Mouse (Mus musculus) urinary bladder, postnatal 14 days (tissue): ENCODE measurements at regions not wholly inside any gene's neighbourhood (a gene's known extent, or its start where the extent isn't known, plus 50 kb on each side); places are given as distances from the start of the nearest gene placed in this dataset.

ENCODE experiments used
- DNase-seq: peaks from one replicate; pipeline ENCODE4 v3.0.0; 2021; ENCODE audit warnings: low spot score

GRCm38 (mm10) chr14:99366281-99366987 lies 67.9 kb downstream of the Klf5 start:
- peak; percentile 12 for DNase-seq

- no peak for DNase-seq
Observed at GRCm38 (mm10) chr14:99366996-99367555, 68.6 kb downstream of the Klf5 start.

GRCm38 (mm10) chr14:99369366-99369765 lies 70.9 kb downstream of the Klf5 start:
- no peak for DNase-seq

- no peak for DNase-seq
Observed at GRCm38 (mm10) chr14:99373682-99374081, 75.2 kb downstream of the Klf5 start.

GRCm38 (mm10) chr14:99375040-99375610 lies 76.6 kb downstream of the Klf5 start:
- peak; percentile 15 for DNase-seq

GRCm38 (mm10) chr14:99376652-99377502 lies 78.4 kb downstream of the Klf5 start:
- DNase-seq, result no peak

GRCm38 (mm10) chr14:99381262-99382017 lies 82.9 kb downstream of the Klf5 start:
- DNase-seq, result no peak

GRCm38 (mm10) chr14:99382051-99382450 lies 83.6 kb downstream of the Klf5 start:
- no peak for DNase-seq

GRCm38 (mm10) chr14:99383170-99383569 lies 84.7 kb downstream of the Klf5 start:
- DNase-seq, result no peak

GRCm38 (mm10) chr14:99387581-99387980 lies 89.1 kb downstream of the Klf5 start:
- no peak for DNase-seq

GRCm38 (mm10) chr14:99389306-99389705 lies 90.8 kb downstream of the Klf5 start:
- no peak for DNase-seq

- DNase-seq, result no peak
Observed at GRCm38 (mm10) chr14:99391700-99392099, 93.2 kb downstream of the Klf5 start.

GRCm38 (mm10) chr14:99392813-99393212 lies 94.3 kb downstream of the Klf5 start:
- DNase-seq, result no peak

GRCm38 (mm10) chr14:99393611-99394010 lies 95.1 kb downstream of the Klf5 start:
- DNase-seq, result no peak

- no peak for DNase-seq
Observed at GRCm38 (mm10) chr14:99403155-99403726, 104.8 kb downstream of the Klf5 start.

- DNase-seq, result no peak
Observed at GRCm38 (mm10) chr14:99405228-99405627, 106.7 kb downstream of the Klf5 start.

- DNase-seq, result no peak
Observed at GRCm38 (mm10) chr14:99411835-99412234, 113.3 kb downstream of the Klf5 start.

- DNase-seq, result no peak
Observed at GRCm38 (mm10) chr14:99416169-99416568, 117.7 kb downstream of the Klf5 start.

- DNase-seq, result no peak
Observed at GRCm38 (mm10) chr14:99418970-99419369, 120.5 kb downstream of the Klf5 start.

- DNase-seq, result no peak
Observed at GRCm38 (mm10) chr14:99423334-99423733, 124.8 kb downstream of the Klf5 start.

- DNase-seq, result no peak
Observed at GRCm38 (mm10) chr14:99427049-99427448, 128.6 kb downstream of the Klf5 start.
